Mouse (Mus musculus) gonadal fat pad, adult 2 months (tissue): Measurements from ENCODE around the gene Celsr2. TPM values are rescaled to one million over a fixed set of nuclear protein-coding genes. Genes with fewer than 3 reads are reported as not detected.

Source experiments
- polyA plus RNA-seq: library from polyadenylated mRNA; depleted of rRNA; stranded (reverse); fragments of >200 nt; gene quantifications from 2 replicates; pipeline ENCODE4 v1.2.3, GENCODE M21; 2012; rRNA removed

Celsr2 gene
- polyA plus RNA-seq, 1 experiment, result 18.5 TPM

Other genes with a start within 250 kb of the Celsr2 start
- gene Amigo1, start 229.2 kb downstream of the Celsr2 start, polyA plus RNA-seq, result 15.5 and 16.7 TPM in 2 replicates
- 9.1 and 9.6 TPM in 2 replicates for gene Cyb561d1, start 214.3 kb downstream of the Celsr2 start, polyA plus RNA-seq
- gene Atxn7l2, start 204.6 kb downstream of the Celsr2 start, polyA plus RNA-seq, result 6.8 and 7.8 TPM in 2 replicates
- gene Sypl2, start 188.9 kb downstream of the Celsr2 start, polyA plus RNA-seq, result 1.8 and 2.1 TPM in 2 replicates
- gene Psma5, start 158.6 kb downstream of the Celsr2 start, polyA plus RNA-seq, result 63.6 and 79.8 TPM in 2 replicates
- gene Sort1, start 131.5 kb downstream of the Celsr2 start, polyA plus RNA-seq, result 273 and 331 TPM in 2 replicates
- gene Mybphl, start 50.6 kb downstream of the Celsr2 start, polyA plus RNA-seq, result 0.15 TPM in 1 of 2 replicates, not detected in the other
- gene Psrc1, start 31.7 kb downstream of the Celsr2 start, polyA plus RNA-seq, result 1.2 and 1.5 TPM in 2 replicates
- 55.8 and 63.1 TPM in 2 replicates for gene Sars, start 29.7 kb upstream of the Celsr2 start, polyA plus RNA-seq
- gene 1700013F07Rik, start 118.6 kb upstream of the Celsr2 start, polyA plus RNA-seq, result 2.5 and 4.4 TPM in 2 replicates
- gene 5330417C22Rik, start 121.0 kb upstream of the Celsr2 start, polyA plus RNA-seq, result 0.20 and 0.55 TPM in 2 replicates
- gene Tmem167b, start 146.9 kb upstream of the Celsr2 start, polyA plus RNA-seq, result 8.1 and 14.6 TPM in 2 replicates
- gene Taf13, start 156.1 kb upstream of the Celsr2 start, polyA plus RNA-seq, result 6.2 and 6.6 TPM in 2 replicates
- 8.6 and 8.8 TPM in 2 replicates for gene Wdr47, start 175.7 kb upstream of the Celsr2 start, polyA plus RNA-seq
- 34.5 and 47.1 TPM in 2 replicates for gene Clcc1, start 238.4 kb upstream of the Celsr2 start, polyA plus RNA-seq